Comparison of ENCODE assay signal across 19 mouse cellular contexts in the genomic region with DNA sequence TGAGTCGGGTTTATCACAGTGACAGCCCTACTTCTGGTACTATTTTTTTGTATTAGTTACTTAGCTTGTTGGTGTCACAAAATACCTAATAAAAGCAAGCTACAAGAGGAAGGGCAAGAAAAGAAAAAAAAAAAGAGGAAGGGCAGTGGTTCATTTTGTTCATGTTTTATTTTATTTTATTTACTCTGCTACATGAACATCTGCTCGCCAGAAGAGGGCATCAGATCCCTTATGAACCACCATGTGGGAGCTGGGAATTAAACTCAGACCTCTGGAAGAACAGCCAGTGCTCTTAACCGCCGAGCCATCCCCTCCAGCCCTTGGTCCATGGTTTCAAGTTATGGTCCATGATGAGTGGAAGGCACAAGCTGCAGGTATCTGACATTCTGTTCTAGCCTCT. TPM values are rescaled to one million over a fixed set of nuclear protein-coding genes. Genes with fewer than 3 reads are reported as not detected.
DNase-seq lines count a peak whose midpoint lies in the region; ATAC-seq and TF ChIP-seq lines count a peak whose summit lies in the region.
"Had no signal": no experiment of that assay in that cellular context is flagged by ENCODE, and none has a peak within 500 bp of the region (broad histone marks: within the 10 kb centered on the region; RNA-seq: fewer than 3 reads in every experiment).

No protein-coding gene starts in this region.

- H3K36me3 ChIP-seq in stomach, postnatal 0 days (ENCODE audit: control insufficient read depth, insufficient read depth, low read length): no peaks in the 10 kb centered on the region
- H3K36me3 ChIP-seq: embryonic facial prominence, embryonic 15.5 days; limb, embryonic 13.5 days had no signal

- peak; percentile 34 for TF ChIP-seq CTCF in layer of hippocampus, adult 2 months (conservative IDR thresholded peaks at IDR 0.05)
- peak; percentile 39 for TF ChIP-seq CTCF in stomach, postnatal 0 days (IDR thresholded peaks at IDR 0.05; ENCODE audit: low read depth)

- H3K4me3 ChIP-seq in layer of hippocampus, adult 2 months: no peak overlapping the region
- H3K4me3 ChIP-seq in stomach, postnatal 0 days (ENCODE audit: low read depth, low read length): no peak overlapping the region
- H3K4me3 ChIP-seq: embryonic facial prominence, embryonic 15.5 days; forebrain, embryonic 13.5 days; heart, embryonic 13.5 days; limb, embryonic 13.5 days; midbrain, embryonic 13.5 days; neural tube, embryonic 13.5 days had no signal

- no peak for ATAC-seq in stomach, postnatal 0 days (ENCODE audit: low FRiP score, low TSS enrichment)
- ATAC-seq: forebrain, embryonic 13.5 days; inflammation-experienced regulatory T-cells, adult 6 months; midbrain, embryonic 13.5 days had no signal

- TF ChIP-seq EP300 in stomach, postnatal 0 days (optimal IDR thresholded peaks at IDR 0.05): no peak

- no peaks in the 10 kb centered on the region for H3K9me3 ChIP-seq in stomach, postnatal 0 days (ENCODE audit: control insufficient read depth, low read length)
- H3K9me3 ChIP-seq: embryonic facial prominence, embryonic 15.5 days; forebrain, embryonic 13.5 days; heart, embryonic 13.5 days; limb, embryonic 13.5 days; midbrain, embryonic 13.5 days; neural tube, embryonic 13.5 days had no signal

- WGBS in stomach, postnatal 0 days: 55% methylated on average over 4 of the region's 4 CpGs

- H3K4me2 ChIP-seq in stomach, postnatal 0 days (replicated peaks; ENCODE audit: low read depth): no peak overlapping the region
- H3K4me2 ChIP-seq: embryonic facial prominence, embryonic 15.5 days; forebrain, embryonic 13.5 days; heart, embryonic 13.5 days; limb, embryonic 13.5 days; midbrain, embryonic 13.5 days; neural tube, embryonic 13.5 days had no signal

- no peaks in the 10 kb centered on the region for H3K4me1 ChIP-seq in stomach, postnatal 0 days (replicated peaks; ENCODE audit: control insufficient read depth, insufficient read depth)
- H3K4me1 ChIP-seq: embryonic facial prominence, embryonic 15.5 days; forebrain, embryonic 13.5 days; midbrain, embryonic 13.5 days; neural tube, embryonic 13.5 days had no signal

- H3K9ac ChIP-seq in stomach, postnatal 0 days (ENCODE audit: low read length): no peak overlapping the region
- H3K9ac ChIP-seq: embryonic facial prominence, embryonic 15.5 days; forebrain, embryonic 13.5 days; limb, embryonic 13.5 days; midbrain, embryonic 13.5 days; neural tube, embryonic 13.5 days had no signal

- H3K27me3 ChIP-seq in stomach, postnatal 0 days (ENCODE audit: control insufficient read depth, insufficient read depth, low read length): no peaks in the 10 kb centered on the region
- H3K27me3 ChIP-seq: embryonic facial prominence, embryonic 15.5 days; forebrain, embryonic 13.5 days; heart, embryonic 13.5 days; limb, embryonic 13.5 days; midbrain, embryonic 13.5 days; neural tube, embryonic 13.5 days had no signal

- H3K27ac ChIP-seq in layer of hippocampus, adult 2 months: no peak overlapping the region
- no peak overlapping the region for H3K27ac ChIP-seq in stomach, postnatal 0 days (replicated peaks)
- H3K27ac ChIP-seq: embryonic facial prominence, embryonic 15.5 days; forebrain, embryonic 13.5 days; heart, embryonic 13.5 days; limb, embryonic 13.5 days; midbrain, embryonic 13.5 days; neural tube, embryonic 13.5 days had no signal

- DNase-seq in layer of hippocampus, adult 2 months (ENCODE audit: low spot score in 2 of 2): no peak
- no peak for DNase-seq in layer of hippocampus, postnatal 36 days
- peak; percentile 16 for DNase-seq in thymus, postnatal 14 days
- no peak for DNase-seq in thymus, adult 18-20 months
- peak; percentile 74 for DNase-seq in R1 (ENCODE audit: low read depth, low spot score)
- no peak for DNase-seq in stomach, postnatal 0 days (ENCODE audit: low spot score)
- DNase-seq in layer of hippocampus, postnatal 10 days (ENCODE audit: low spot score in 2 of 2): no peak
- no peak for DNase-seq in gastrocnemius, postnatal 25 days
- DNase-seq: cerebellum, adult 11 months; gastrocnemius, postnatal 14 days; kidney, postnatal 25 days; lung, postnatal 10 days had no signal

RNA-seq across cellular contexts. Expression of gene Hmgn1, which starts 12.8 kb away (rescaled TPM):
- total RNA-seq in layer of hippocampus, adult 2 months (2021): 10 to 100 TPM; 68.5 to 73.7 TPM
- total RNA-seq in layer of hippocampus, postnatal 36 days (2021): 10 to 100 TPM; 79.7 to 91.4 TPM
- polyA plus RNA-seq in stomach, postnatal 0 days (2015; fragmentation: Nextera tagmentation; extraction: Ambion mirVana): 334 and 365 TPM in 2 replicates
- 100 to 1,000 TPM in 1 of 2 experiments, 10 to 100 TPM in 1; 82.0 to 110 TPM for total RNA-seq in layer of hippocampus, postnatal 10 days (2021)
- 10 to 100 TPM; 30.2 to 38.5 TPM for total RNA-seq in gastrocnemius, postnatal 25 days (2021)

RNA-seq across cellular contexts. Expression of gene Wrb, which starts 30.5 kb away (rescaled TPM):
- 10 to 100 TPM; 66.8 to 69.8 TPM for total RNA-seq in layer of hippocampus, adult 2 months (2021)
- total RNA-seq in layer of hippocampus, postnatal 36 days (2021): 10 to 100 TPM; 70.8 to 73.3 TPM
- polyA plus RNA-seq in stomach, postnatal 0 days (2015; fragmentation: Nextera tagmentation; extraction: Ambion mirVana): 29.9 and 33.1 TPM in 2 replicates
- 10 to 100 TPM; 76.9 to 89.3 TPM for total RNA-seq in layer of hippocampus, postnatal 10 days (2021)
- 1 to 10 TPM; 9.5 to 9.8 TPM for total RNA-seq in gastrocnemius, postnatal 25 days (2021)

RNA-seq across cellular contexts. Expression of gene Brwd1, which starts 32.4 kb away (rescaled TPM):
- total RNA-seq in layer of hippocampus, adult 2 months (2021): 100 to 1,000 TPM; 141 to 150 TPM
- 100 to 1,000 TPM; 138 to 140 TPM for total RNA-seq in layer of hippocampus, postnatal 36 days (2021)
- polyA plus RNA-seq in stomach, postnatal 0 days (2015; fragmentation: Nextera tagmentation; extraction: Ambion mirVana): 29.1 and 31.6 TPM in 2 replicates
- 100 to 1,000 TPM; 101 to 152 TPM for total RNA-seq in layer of hippocampus, postnatal 10 days (2021)
- total RNA-seq in gastrocnemius, postnatal 25 days (2021): 10 to 100 TPM; 59.2 to 63.4 TPM

Comparison
In these comparisons a context has a peak if more than half of its experiments do, and no peak if none do; other contexts are left out.
1. DNase-seq: peak in thymus, postnatal 14 days (single experiment) and R1 (single experiment); none in layer of hippocampus, adult 2 months (0 of 2), layer of hippocampus, postnatal 36 days (0 of 2), thymus, adult 18-20 months (0 of 2), stomach, postnatal 0 days (single experiment), layer of hippocampus, postnatal 10 days (0 of 2) and gastrocnemius, postnatal 25 days (single experiment).
2. RNA of gene Wrb, which starts 30.5 kb away (total RNA-seq): 76.9 to 89.3 TPM in layer of hippocampus, postnatal 10 days, 70.8 to 73.3 TPM in layer of hippocampus, postnatal 36 days and 66.8 to 69.8 TPM in layer of hippocampus, adult 2 months; 9.5 to 9.8 TPM in gastrocnemius, postnatal 25 days; every median in the first group is over 4 times any median in the second.